Mouse (Mus musculus): ENCODE results near the gene Sae1.
A peak's percentile ranks its signal among the peaks of the same experiment; 100 is the strongest.

Sae1 gene

GRCm38 (mm10) chr7:16364319-16364718 lies 23.3 kb downstream of the Sae1 start:
- DNase-seq (ENCODE audit: extremely low spot score, low spot score) = no peak

GRCm38 (mm10) chr7:16357602-16358001 lies 30.0 kb downstream of the Sae1 start:
- DNase-seq (ENCODE audit: extremely low spot score, low spot score) = no peak

- no peak for DNase-seq (ENCODE audit: extremely low spot score, low spot score)
Observed at GRCm38 (mm10) chr7:16355854-16356594, 31.6 kb downstream of the Sae1 start.

GRCm38 (mm10) chr7:16349999-16350398 lies 37.6 kb downstream of the Sae1 start:
- DNase-seq (ENCODE audit: extremely low spot score, low spot score) = no peak

GRCm38 (mm10) chr7:16345297-16345696 lies 42.3 kb downstream of the Sae1 start:
- no peak for DNase-seq (ENCODE audit: extremely low spot score, low spot score)

- DNase-seq (ENCODE audit: extremely low spot score, low spot score) = no peak
Observed at GRCm38 (mm10) chr7:16344598-16344997, 43.0 kb downstream of the Sae1 start.

GRCm38 (mm10) chr7:16337733-16338132 lies 49.9 kb downstream of the Sae1 start:
- no peak for DNase-seq (ENCODE audit: extremely low spot score, low spot score)

GRCm38 (mm10) chr7:16329146-16329545 lies 58.5 kb downstream of the Sae1 start:
- DNase-seq (ENCODE audit: extremely low spot score, low spot score) = no peak

- no peak for DNase-seq (ENCODE audit: extremely low spot score, low spot score)
Observed at GRCm38 (mm10) chr7:16326607-16326971, 61.0 kb downstream of the Sae1 start.

GRCm38 (mm10) chr7:16325920-16326606 lies 61.5 kb downstream of the Sae1 start:
- peak; percentile 66 for DNase-seq (ENCODE audit: extremely low spot score, low spot score)

- no peak for DNase-seq (ENCODE audit: extremely low spot score, low spot score)
Observed at GRCm38 (mm10) chr7:16324661-16325060, 62.9 kb downstream of the Sae1 start.

- no peak for DNase-seq (ENCODE audit: extremely low spot score, low spot score)
Observed at GRCm38 (mm10) chr7:16320479-16320878, 67.1 kb downstream of the Sae1 start.

- no peak for DNase-seq (ENCODE audit: extremely low spot score, low spot score)
Observed at GRCm38 (mm10) chr7:16319216-16319615, 68.4 kb downstream of the Sae1 start.

- DNase-seq (ENCODE audit: extremely low spot score, low spot score) = no peak
Observed at GRCm38 (mm10) chr7:16317094-16317493, 70.5 kb downstream of the Sae1 start.

GRCm38 (mm10) chr7:16315222-16315759 lies 72.3 kb downstream of the Sae1 start:
- no peak for DNase-seq (ENCODE audit: extremely low spot score, low spot score)

- no peak for DNase-seq (ENCODE audit: extremely low spot score, low spot score)
Observed at GRCm38 (mm10) chr7:16314221-16314775, 73.3 kb downstream of the Sae1 start.

- DNase-seq (ENCODE audit: extremely low spot score, low spot score) = peak; percentile 84
Observed at GRCm38 (mm10) chr7:16313481-16314220, 74.0 kb downstream of the Sae1 start.

GRCm38 (mm10) chr7:16312672-16313311 lies 74.8 kb downstream of the Sae1 start:
- no peak for DNase-seq (ENCODE audit: extremely low spot score, low spot score)

- DNase-seq (ENCODE audit: extremely low spot score, low spot score) = peak; percentile 89
Observed at GRCm38 (mm10) chr7:16312011-16312671, 75.5 kb downstream of the Sae1 start.

GRCm38 (mm10) chr7:16311453-16312004 lies 76.1 kb downstream of the Sae1 start:
- DNase-seq (ENCODE audit: extremely low spot score, low spot score) = peak; percentile 57

Data from neural tube, embryonic 10.5 days (tissue).